Mouse (Mus musculus) heart, adult 2 months (tissue): ENCODE results near the gene Cd180. TPM values are rescaled to one million over a fixed set of nuclear protein-coding genes. Genes with fewer than 3 reads are reported as not detected.

ENCODE experiments used
- DNase-seq, 2 experiments: peaks; one replicate each; pipeline ENCODE4 v3.0.0; 2021
- H3K27ac ChIP-seq: fragments of 200-600 bp; 2 replicates; pipeline ENCODE4 v1.8.1; 2022
- H3K27me3 ChIP-seq: fragments of 200-500 bp; 2 replicates; pipeline ENCODE4 v1.6.1; 2012; ENCODE audit warnings: mild to moderate bottlenecking, low read length, inconsistent platforms, mixed read lengths; ENCODE audit not compliant: control insufficient read depth, insufficient read depth
- H3K36me3 ChIP-seq: fragments of 200-500 bp; 2 replicates; pipeline ENCODE4 v1.6.1; 2012; ENCODE audit warnings: low read length, inconsistent platforms; ENCODE audit not compliant: control insufficient read depth, insufficient read depth
- H3K4me1 ChIP-seq: fragments of 200-500 bp; 2 replicates; pipeline ENCODE4 v1.6.1; 2011; ENCODE audit warnings: low read length; ENCODE audit not compliant: control insufficient read depth, insufficient read depth
- H3K4me3 ChIP-seq: fragments of 200-600 bp; 2 replicates; pipeline ENCODE4 v1.8.1; 2022
- H3K79me2 ChIP-seq: fragments of 200-500 bp; replicated peaks from 2 replicates; pipeline ENCODE4 v1.6.1; 2012; ENCODE audit warnings: mild to moderate bottlenecking, inconsistent platforms, low read length, moderate library complexity, mixed read lengths; ENCODE audit not compliant: control insufficient read depth, insufficient read depth
- H3K9ac ChIP-seq: fragments of 200-500 bp; 2 replicates; pipeline ENCODE4 v1.6.1; 2012; ENCODE audit warnings: low read depth, mild to moderate bottlenecking, control low read depth, inconsistent platforms, low read length, mixed read lengths
- CTCF ChIP-seq: fragments of 200-600 bp; IDR thresholded peaks from 2 replicates; pipeline ENCODE4 v1.8.1; 2022; ENCODE audit warnings: antibody characterized with exemption, mild to moderate bottlenecking, moderate library complexity
- EP300 ChIP-seq: fragments of 200-500 bp; IDR thresholded peaks from 2 replicates; pipeline ENCODE4 v1.6.1; 2011; ENCODE audit warnings: low read depth, low read length, control low read depth; ENCODE audit not compliant: insufficient read depth
- POLR2A ChIP-seq: fragments of 200-500 bp; IDR thresholded peaks from 2 replicates; pipeline ENCODE4 v1.6.1; 2011; ENCODE audit warnings: mild to moderate bottlenecking, low read depth, low read length, control low read depth; ENCODE audit not compliant: insufficient read depth
- WGBS: fragments of 180-500 bp; shearing (Covaris S2); methylation state at CpG from one replicate; pipeline ENCODE4 v1.1.7; 2018; 5-methylcytosine and 5-hydroxymethylcytosine counted together
- intact Hi-C: fragments of 180-260 bp; cut with DNase I; formaldehyde crosslinking; loops from one replicate; pipeline ENCODE4 v1.15.1; 2025
- polyA plus RNA-seq: library from polyadenylated mRNA; depleted of rRNA; stranded (reverse); fragments of >200 nt; gene quantifications from 2 replicates; pipeline ENCODE4 v1.2.3, GENCODE M21; 2012
- total RNA-seq, 2 experiments: library from RNA; stranded (reverse); gene quantifications; 2 replicates each; pipeline ENCODE4 v1.2.3; 2021

Gene Cd180
- total and polyA plus RNA-seq, 3 experiments: 0.32 to 1.6 (median 1.3) TPM

DNA sequence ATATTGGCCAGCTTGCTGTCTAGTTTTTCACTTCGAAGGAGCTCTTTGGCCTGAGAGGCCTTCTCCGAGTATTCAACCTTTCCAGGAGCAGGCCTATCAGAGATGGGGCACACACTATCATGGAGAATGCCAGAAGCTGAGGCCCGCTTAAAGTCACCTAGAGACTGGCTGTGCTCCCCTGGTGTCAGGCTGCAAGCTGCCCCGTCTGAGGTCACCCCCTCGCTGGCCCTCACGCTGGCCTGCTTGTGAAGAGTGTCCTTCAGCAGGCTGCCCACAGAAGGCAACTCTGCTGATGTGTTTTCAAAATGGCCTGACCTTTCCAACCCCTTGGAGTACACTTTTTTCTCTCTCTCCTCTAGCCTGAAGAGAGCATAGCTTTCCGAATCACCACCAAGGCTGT is 44.5 kb downstream of the Cd180 start:
- H3K27me3 ChIP-seq: no peaks in the 10 kb centered on the region
- WGBS: 91% methylated on average over 7 of the region's 7 CpGs
- no peaks in the 10 kb centered on the region for H3K79me2 ChIP-seq
- DNase-seq: no peak
- H3K4me1 ChIP-seq: no peaks in the 10 kb centered on the region
- H3K4me3 ChIP-seq: no peak overlapping the region
- no peaks in the 10 kb centered on the region for H3K36me3 ChIP-seq
- intact Hi-C loops: no loop called here
- TF ChIP-seq POLR2A: no peak
- no peak overlapping the region for H3K9ac ChIP-seq
- H3K27ac ChIP-seq: no peak overlapping the region

DNA sequence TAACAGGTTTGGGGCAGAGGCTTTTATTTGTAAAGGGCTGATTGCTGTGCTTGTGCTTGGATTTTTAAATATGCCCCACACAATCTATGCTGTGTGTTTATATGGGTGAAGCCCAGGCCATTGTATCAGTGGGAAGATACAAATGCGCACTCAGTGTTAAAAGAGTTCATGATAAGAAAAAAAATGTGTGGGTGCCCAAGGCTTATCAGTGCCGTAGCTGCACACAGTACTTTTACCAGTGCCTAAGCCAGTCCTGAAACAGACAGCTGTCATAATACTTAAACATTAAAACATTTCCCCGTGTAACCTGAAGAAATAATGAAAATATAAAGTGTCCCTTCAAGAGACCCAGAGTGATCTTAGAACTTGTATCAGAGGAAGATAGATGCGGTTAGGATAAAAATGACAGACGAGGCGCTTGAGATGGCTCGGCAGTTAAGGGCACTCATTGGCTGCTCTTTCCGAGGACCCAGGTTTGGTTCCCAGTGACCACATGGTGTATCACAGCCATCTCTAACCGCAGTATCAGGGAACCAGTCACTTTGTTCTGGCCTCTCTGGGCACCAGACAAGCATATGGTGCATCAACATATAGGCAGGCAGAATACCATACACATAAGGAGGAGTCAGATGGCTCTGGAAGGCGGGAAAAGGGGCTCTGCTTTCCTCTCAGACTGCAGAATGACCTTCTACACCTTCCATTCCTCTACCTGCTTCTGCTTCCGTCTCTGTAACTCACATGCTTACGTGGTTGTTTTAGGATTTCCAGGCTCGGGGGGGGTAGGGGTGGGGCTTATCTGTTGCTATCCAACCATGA is 46.6 kb downstream of the Cd180 start:
- Histone ChIP-seq H3K36me3 (no peaks in the 10 kb centered on the region), H3K4me1 (no peaks in the 10 kb centered on the region), H3K27ac (no peak overlapping the region), H3K27me3 (no peaks in the 10 kb centered on the region), H3K4me3 (no peak overlapping the region), H3K9ac (no peak overlapping the region), H3K79me2 (no peaks in the 10 kb centered on the region)
- TF ChIP-seq EP300 (no peak), CTCF (no peak), POLR2A (no peak)
- 89% methylated on average over 13 of the region's 13 CpGs for WGBS
- DNase-seq: no peak
- intact Hi-C loops: no loop called here

DNA sequence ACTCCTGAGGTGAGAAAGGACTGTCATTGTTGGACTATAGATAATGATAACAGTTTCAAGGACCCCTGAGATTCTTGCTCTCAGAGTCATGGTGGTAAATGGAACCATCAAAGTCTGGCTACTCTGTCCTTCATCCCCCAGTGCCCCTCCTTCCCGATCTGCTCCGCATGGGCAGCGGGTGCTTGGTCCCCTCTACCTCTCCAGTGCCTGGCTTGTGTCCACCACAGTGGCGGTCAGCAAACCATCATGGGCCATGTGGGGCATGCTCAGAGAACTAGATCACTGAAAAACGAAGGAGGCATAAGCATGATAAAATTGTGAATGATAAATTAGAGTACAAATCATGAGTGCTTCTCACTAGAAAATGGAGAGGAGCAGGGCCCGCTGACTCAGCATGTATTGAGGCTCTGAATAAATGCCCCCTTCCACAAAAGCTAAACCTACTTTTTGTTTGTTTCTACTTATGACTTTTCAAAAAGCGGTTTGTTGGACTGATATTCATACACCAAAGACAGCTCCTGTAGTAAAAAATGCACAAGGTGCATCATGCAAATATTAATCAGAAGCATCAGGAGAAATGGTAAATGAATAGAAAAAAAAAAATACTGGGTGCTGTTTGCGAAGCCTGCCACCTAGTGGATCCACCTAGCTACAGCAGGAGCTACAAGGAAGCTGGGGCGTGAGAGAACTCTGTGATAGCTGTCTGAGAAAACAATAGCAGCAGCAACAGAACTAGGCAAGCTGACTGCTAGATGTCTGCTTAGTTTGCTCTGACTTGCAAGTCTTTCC is 51.3 kb downstream of the Cd180 start:
- peak; percentile 55 to 58 for DNase-seq
- Histone ChIP-seq H3K79me2 (no peaks in the 10 kb centered on the region), H3K27ac (no peak overlapping the region), H3K4me1 (peaks cover 2% of the 10 kb centered on the region; the same call in 1 of the 2 replicates), H3K36me3 (no peaks in the 10 kb centered on the region), H3K9ac (no peak overlapping the region), H3K4me3 (no peak overlapping the region), H3K27me3 (no peaks in the 10 kb centered on the region)
- intact Hi-C loops: loop anchor here (1.0 kb wide), 1 partner anchor 66 kb away; no protein-coding TSS in a partner anchor
- 68% methylated on average over 9 of the region's 9 CpGs for WGBS
- TF ChIP-seq EP300: peak; percentile 70; the same call in 1 of the 2 replicates
- peak; percentile 97 for TF ChIP-seq CTCF
- no peak for TF ChIP-seq POLR2A

DNA sequence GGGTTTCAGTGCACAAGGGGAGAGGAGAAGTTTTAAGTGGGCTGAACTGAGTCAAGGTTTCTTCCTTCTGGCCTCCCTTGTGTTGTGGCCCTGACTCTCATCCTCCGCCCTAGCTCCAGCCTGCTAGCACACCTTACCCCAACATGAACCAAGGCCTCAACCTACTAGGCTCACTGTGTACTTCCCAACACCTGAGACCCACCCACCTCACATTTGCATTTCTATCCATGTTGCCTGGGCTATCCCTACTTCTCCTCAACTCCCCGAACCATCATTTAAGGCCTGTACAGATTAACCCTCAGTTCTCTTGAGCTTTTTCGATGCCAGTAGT is 51.9 kb downstream of the Cd180 start:
- Histone ChIP-seq H3K27me3 (no peaks in the 10 kb centered on the region), H3K79me2 (no peaks in the 10 kb centered on the region), H3K4me1 (peaks cover 2% of the 10 kb centered on the region; the same call in 1 of the 2 replicates), H3K27ac (no peak overlapping the region), H3K36me3 (no peaks in the 10 kb centered on the region), H3K9ac (no peak overlapping the region), H3K4me3 (no peak overlapping the region)
- intact Hi-C loops: loop anchor here (1.0 kb wide), 1 partner anchor 67 kb away; no protein-coding TSS in a partner anchor
- 95% methylated on average over 3 of the region's 3 CpGs for WGBS
- TF ChIP-seq CTCF (no peak), EP300 (0 out of 2 replicates have a peak, but pooled peaks have one; percentile 3)
- DNase-seq: no peak

DNA sequence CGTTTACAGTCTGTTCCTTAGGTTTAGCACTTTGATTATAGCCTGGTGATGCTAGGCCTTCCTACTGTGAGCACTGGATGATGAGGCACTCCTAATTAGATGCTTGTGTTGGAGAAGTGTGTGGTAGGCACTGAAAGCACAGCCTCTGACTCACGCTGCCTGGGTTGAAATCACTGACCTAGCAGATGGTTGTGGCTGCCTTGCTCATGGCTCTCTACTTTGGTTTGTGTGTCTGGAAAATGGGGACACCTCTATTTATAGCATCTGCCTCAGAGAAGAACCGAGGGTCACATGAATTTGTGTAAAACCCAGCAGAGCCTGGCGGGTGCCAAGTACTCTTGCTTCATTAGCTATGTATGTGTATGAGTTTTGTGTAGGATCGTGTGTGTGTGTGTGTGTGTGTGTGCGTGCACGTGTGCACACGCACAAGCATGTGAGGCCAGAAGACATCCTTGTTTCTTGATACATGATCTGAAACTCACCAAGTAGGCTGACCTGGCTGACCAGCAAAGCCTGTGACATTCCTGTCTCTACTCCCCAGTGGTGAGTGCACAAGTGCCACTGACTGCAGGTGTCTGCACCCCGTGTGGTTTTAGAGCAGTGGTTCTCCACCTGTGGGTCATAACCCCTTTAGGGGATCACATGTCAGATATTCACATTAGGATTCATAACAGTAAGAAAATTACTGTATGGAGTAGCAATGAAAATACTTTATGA is 52.4 kb downstream of the Cd180 start:
- TF ChIP-seq EP300 (no peak), CTCF (no peak), POLR2A (no peak)
- WGBS: 73% methylated on average over 9 of the region's 9 CpGs
- Histone ChIP-seq H3K9ac (no peak overlapping the region), H3K36me3 (no peaks in the 10 kb centered on the region), H3K4me1 (peaks cover 2% of the 10 kb centered on the region; the same call in 1 of the 2 replicates), H3K79me2 (no peaks in the 10 kb centered on the region), H3K27ac (no peak overlapping the region), H3K27me3 (no peaks in the 10 kb centered on the region), H3K4me3 (no peak overlapping the region)
- no peak for DNase-seq
- intact Hi-C loops: loop anchor here (1.0 kb wide), 1 partner anchor 67 kb away; no protein-coding TSS in a partner anchor
